Mouse (Mus musculus) heart, embryonic 12.5 days (tissue): ENCODE data around the gene Pax1. TPM values are rescaled to one million over a fixed set of nuclear protein-coding genes. Genes with fewer than 3 reads are reported as not detected.
A peak's percentile ranks its signal among the peaks of the same experiment; 100 is the strongest.

Source experiments
- ATAC-seq: fragments of 200-750 bp; cut with Nextera tagmentation; 2 replicates; pipeline ENCODE4 v1.8.0; 2017; ENCODE audit warnings: moderate TSS enrichment, moderate library complexity; ENCODE audit not compliant: insufficient number of reproducible peaks, low FRiP score
- H3K27ac ChIP-seq: fragments of 300-500 bp; sonication (generic); 2 replicates; pipeline ENCODE4 v1.5.1; 2016; ENCODE audit warnings: mild to moderate bottlenecking, moderate library complexity; ENCODE audit not compliant: poor library complexity, severe bottlenecking
- H3K27me3 ChIP-seq: fragments of 300-500 bp; sonication (generic); replicated peaks from 2 replicates; pipeline ENCODE4 v1.6.1; 2016; ENCODE audit warnings: mild to moderate bottlenecking, moderate library complexity
- H3K36me3 ChIP-seq: fragments of 300-500 bp; sonication (generic); 2 replicates; pipeline ENCODE4 v1.6.1; 2016; ENCODE audit warnings: mild to moderate bottlenecking, moderate library complexity
- H3K4me1 ChIP-seq: fragments of 300-500 bp; sonication (generic); replicated peaks from 2 replicates; pipeline ENCODE4 v1.6.1; 2016; ENCODE audit warnings: mild to moderate bottlenecking
- H3K4me2 ChIP-seq: fragments of 300-500 bp; sonication (generic); 2 replicates; pipeline ENCODE4 v1.6.1; 2016; ENCODE audit warnings: mild to moderate bottlenecking, moderate library complexity
- H3K4me3 ChIP-seq: fragments of 300-500 bp; sonication (generic); 2 replicates; pipeline ENCODE4 v1.5.1; 2016; ENCODE audit warnings: mild to moderate bottlenecking
- H3K9ac ChIP-seq: fragments of 300-500 bp; sonication (generic); 2 replicates; pipeline ENCODE4 v1.6.1; 2016; ENCODE audit warnings: mild to moderate bottlenecking, moderate library complexity
- H3K9me3 ChIP-seq: fragments of 300-500 bp; sonication (generic); replicated peaks from 2 replicates; pipeline ENCODE4 v1.6.1; 2016; ENCODE audit warnings: mild to moderate bottlenecking, moderate library complexity
- WGBS: fragments of 180-500 bp; shearing (Covaris S2); methylation state at CpG from one replicate; pipeline ENCODE4 v1.1.7; 2016; 5-methylcytosine and 5-hydroxymethylcytosine counted together
- polyA plus RNA-seq: library from polyadenylated mRNA; unstranded; fragments of >200 nt; fragmentation: Nextera tagmentation; extraction: Ambion mirVana; gene quantifications from 2 replicates; pipeline ENCODE4 v1.2.1, GENCODE M21; 2016

The Pax1 gene
- polyA plus RNA-seq: 0.06 TPM in 1 of 2 replicates, not detected in the other

- ATAC-seq: no peak
- H3K9ac ChIP-seq: no peak within 1 kb of the TSS
- peaks cover 92% of the 10 kb centered on the region for H3K27me3 ChIP-seq
- H3K9me3 ChIP-seq: no peaks in the 10 kb centered on the region
- no peaks in the 10 kb centered on the region for H3K36me3 ChIP-seq
- peaks cover 16% of the 10 kb centered on the region for H3K4me1 ChIP-seq
- no peak within 1 kb of the TSS for H3K4me3 ChIP-seq
- under 1% methylated on average over 18 of the region's 18 CpGs for WGBS
- H3K4me2 ChIP-seq: peak within 1 kb of the TSS; percentile 25; the same call in 1 of the 2 replicates
- no peak within 1 kb of the TSS for H3K27ac ChIP-seq
Observed at GRCm38 (mm10) chr2:147361581-147361980, at the start of gene Pax1. Pax1 (plus strand) TSS chr2:147361925.

- Histone ChIP-seq H3K4me2 (no peak overlapping the region), H3K4me3 (no peak overlapping the region), H3K27me3 (peaks cover 21% of the 10 kb centered on the region), H3K9me3 (no peaks in the 10 kb centered on the region), H3K9ac (no peak overlapping the region), H3K4me1 (no peaks in the 10 kb centered on the region), H3K36me3 (no peaks in the 10 kb centered on the region), H3K27ac (no peak overlapping the region)
- 14% methylated on average over 9 of the region's 9 CpGs for WGBS
- no peak for ATAC-seq
Observed at GRCm38 (mm10) chr2:147321036-147321435, 40.7 kb upstream of the Pax1 start.

- H3K4me2 ChIP-seq: no peak overlapping the region
- no peak for ATAC-seq
- H3K4me3 ChIP-seq: no peak overlapping the region
- peaks cover 16% of the 10 kb centered on the region for H3K27me3 ChIP-seq
- H3K27ac ChIP-seq: no peak overlapping the region
- H3K9me3 ChIP-seq: no peaks in the 10 kb centered on the region
- H3K9ac ChIP-seq: no peak overlapping the region
- no peaks in the 10 kb centered on the region for H3K36me3 ChIP-seq
- 86% methylated on average over 2 of the region's 2 CpGs for WGBS
- no peaks in the 10 kb centered on the region for H3K4me1 ChIP-seq
Observed at GRCm38 (mm10) chr2:147325178-147325577, 36.5 kb upstream of the Pax1 start.

- no peaks in the 10 kb centered on the region for H3K4me1 ChIP-seq
- no peaks in the 10 kb centered on the region for H3K27me3 ChIP-seq
- H3K36me3 ChIP-seq: no peaks in the 10 kb centered on the region
- H3K4me3 ChIP-seq: no peak overlapping the region
- H3K27ac ChIP-seq: no peak overlapping the region
- H3K9ac ChIP-seq: no peak overlapping the region
- WGBS: 72% methylated on average over 2 of the region's 2 CpGs
- H3K4me2 ChIP-seq: no peak overlapping the region
- H3K9me3 ChIP-seq: no peaks in the 10 kb centered on the region
- no peak for ATAC-seq
Observed at GRCm38 (mm10) chr2:147332731-147333130, 29.0 kb upstream of the Pax1 start.

- H3K27ac ChIP-seq: no peak overlapping the region
- ATAC-seq: no peak
- H3K9me3 ChIP-seq: no peaks in the 10 kb centered on the region
- H3K27me3 ChIP-seq: peaks cover 9% of the 10 kb centered on the region; the same call in 1 of the 2 replicates
- H3K4me2 ChIP-seq: no peak overlapping the region
- no peaks in the 10 kb centered on the region for H3K4me1 ChIP-seq
- H3K4me3 ChIP-seq: no peak overlapping the region
- 53% methylated on average over 15 of the region's 15 CpGs for WGBS
- no peaks in the 10 kb centered on the region for H3K36me3 ChIP-seq
- no peak overlapping the region for H3K9ac ChIP-seq
Observed at GRCm38 (mm10) chr2:147338729-147339128, 23.0 kb upstream of the Pax1 start.

- 84% methylated on average over 4 of the region's 4 CpGs for WGBS
- H3K27ac ChIP-seq: no peak overlapping the region
- no peaks in the 10 kb centered on the region for H3K9me3 ChIP-seq
- H3K9ac ChIP-seq: no peak overlapping the region
- no peak overlapping the region for H3K4me3 ChIP-seq
- peaks cover 9% of the 10 kb centered on the region; the same call in 1 of the 2 replicates for H3K27me3 ChIP-seq
- H3K4me2 ChIP-seq: no peak overlapping the region
- H3K4me1 ChIP-seq: no peaks in the 10 kb centered on the region
- no peak for ATAC-seq
- no peaks in the 10 kb centered on the region for H3K36me3 ChIP-seq
Observed at GRCm38 (mm10) chr2:147339796-147340195, 21.9 kb upstream of the Pax1 start.

GRCm38 (mm10) chr2:147342198-147342597 is 19.5 kb upstream of the Pax1 start:
- H3K4me3 ChIP-seq: no peak overlapping the region
- ATAC-seq: no peak
- H3K36me3 ChIP-seq: no peaks in the 10 kb centered on the region
- H3K4me2 ChIP-seq: no peak overlapping the region
- H3K9me3 ChIP-seq: no peaks in the 10 kb centered on the region
- WGBS: 16% methylated on average over 2 of the region's 2 CpGs
- peaks cover 11% of the 10 kb centered on the region; the same call in 1 of the 2 replicates for H3K27me3 ChIP-seq
- H3K4me1 ChIP-seq: no peaks in the 10 kb centered on the region
- no peak overlapping the region for H3K27ac ChIP-seq
- H3K9ac ChIP-seq: no peak overlapping the region

GRCm38 (mm10) chr2:147359716-147360115 is 2.0 kb upstream of the Pax1 start:
- H3K9ac ChIP-seq: no peak overlapping the region
- no peak overlapping the region for H3K4me2 ChIP-seq
- H3K27me3 ChIP-seq: peaks cover 92% of the 10 kb centered on the region
- no peaks in the 10 kb centered on the region for H3K9me3 ChIP-seq
- ATAC-seq: no peak
- H3K4me1 ChIP-seq: peaks cover 1% of the 10 kb centered on the region; the same call in 1 of the 2 replicates
- 6% methylated on average over 4 of the region's 4 CpGs for WGBS
- no peak overlapping the region for H3K27ac ChIP-seq
- H3K36me3 ChIP-seq: no peaks in the 10 kb centered on the region
- no peak overlapping the region for H3K4me3 ChIP-seq

- Histone ChIP-seq H3K27me3 (peaks cover 92% of the 10 kb centered on the region), H3K4me2 (no peak overlapping the region), H3K27ac (no peak overlapping the region), H3K9ac (no peak overlapping the region), H3K9me3 (no peaks in the 10 kb centered on the region), H3K4me3 (no peak overlapping the region), H3K36me3 (no peaks in the 10 kb centered on the region), H3K4me1 (peaks cover 8% of the 10 kb centered on the region)
- no peak for ATAC-seq
- 5% methylated on average over 7 of the region's 7 CpGs for WGBS
Observed at GRCm38 (mm10) chr2:147360401-147360800, 1.3 kb upstream of the Pax1 start.

- Histone ChIP-seq H3K9me3 (no peaks in the 10 kb centered on the region), H3K36me3 (no peaks in the 10 kb centered on the region), H3K27ac (no peak overlapping the region), H3K4me3 (no peak overlapping the region), H3K9ac (no peak overlapping the region), H3K4me1 (peaks cover 13% of the 10 kb centered on the region), H3K4me2 (no peak overlapping the region), H3K27me3 (peaks cover 92% of the 10 kb centered on the region)
- no peak for ATAC-seq
- 3% methylated on average over 5 of the region's 5 CpGs for WGBS
Observed at GRCm38 (mm10) chr2:147360856-147361255, 869 bp upstream of the Pax1 start.

- H3K9me3 ChIP-seq: no peaks in the 10 kb centered on the region
- no peak overlapping the region for H3K27ac ChIP-seq
- peaks cover 94% of the 10 kb centered on the region for H3K27me3 ChIP-seq
- H3K36me3 ChIP-seq: no peaks in the 10 kb centered on the region
- WGBS: under 1% methylated on average over 18 of the region's 18 CpGs
- ATAC-seq: peak; percentile 65
- H3K4me1 ChIP-seq: peaks cover 16% of the 10 kb centered on the region
- H3K4me2 ChIP-seq: peak overlapping the region; percentile 25; the same call in 1 of the 2 replicates
- H3K9ac ChIP-seq: no peak overlapping the region
- no peak overlapping the region for H3K4me3 ChIP-seq
Observed at GRCm38 (mm10) chr2:147362316-147362715, 591 bp downstream of the Pax1 start.
